Mouse (Mus musculus): Measurements from ENCODE around the gene Tex35. TPM values are rescaled to one million over a fixed set of nuclear protein-coding genes. Genes with fewer than 3 reads are reported as not detected.

Gene Tex35
- polyA plus RNA-seq, 1 experiment, result not detected

DNA sequence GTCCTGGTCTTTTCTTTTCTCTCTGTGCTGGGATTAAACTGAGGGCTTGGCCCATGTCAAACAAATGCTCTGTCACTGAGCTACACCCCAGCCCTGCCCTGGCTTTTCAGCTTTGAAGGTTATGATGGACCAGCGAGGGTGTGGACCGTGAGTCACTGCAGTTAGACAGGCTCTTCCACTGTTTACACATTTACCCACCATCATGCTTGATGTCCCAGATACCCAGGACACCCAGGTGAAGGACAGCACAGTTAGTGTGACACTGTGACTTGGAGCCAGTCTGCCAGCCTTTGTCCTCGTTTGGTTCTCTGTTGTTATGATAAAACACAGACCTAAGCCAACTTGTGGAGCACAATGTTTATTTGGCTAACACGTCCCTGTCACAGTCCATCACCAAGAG, 34.9 kb downstream of the Tex35 start:
- Histone ChIP-seq H3K27ac (replicated peaks; ENCODE audit: low read depth, low read length) (no peak overlapping the region), H3K4me1 (ENCODE audit: control insufficient read depth, insufficient read depth, insufficient read length, low read length) (no peaks in the 10 kb centered on the region), H3K4me3 (ENCODE audit: insufficient read depth, low read depth, low read length) (no peak overlapping the region)

DNA sequence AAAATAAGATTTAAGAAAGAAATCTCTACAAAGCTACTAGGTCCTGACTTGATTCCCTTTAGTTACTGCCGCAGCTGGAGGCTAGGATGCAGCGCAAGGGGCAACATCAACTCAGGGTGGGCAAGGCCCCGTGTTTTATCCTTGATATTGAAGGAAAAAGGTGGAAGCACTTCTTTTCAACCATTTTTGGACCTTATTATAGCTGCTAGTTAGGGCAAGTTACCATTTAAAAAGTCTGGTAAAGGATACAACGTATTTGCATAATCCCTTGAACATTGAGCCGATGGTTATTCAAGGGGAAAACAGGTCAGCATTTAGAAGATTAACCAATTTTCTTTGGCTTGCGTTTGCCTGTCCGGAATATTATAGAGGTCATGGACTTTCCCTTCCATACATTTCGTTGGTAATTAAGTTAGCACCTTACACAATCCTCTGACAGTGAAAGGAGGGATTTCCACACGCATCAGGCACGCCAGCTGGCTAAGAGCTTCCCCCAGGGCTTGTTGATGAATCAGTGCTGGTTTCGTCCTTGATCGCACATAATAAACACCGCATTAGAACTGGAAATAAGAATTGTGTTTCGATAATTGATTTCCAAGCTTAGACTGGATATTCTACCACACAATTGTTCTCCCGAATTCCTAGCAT, 39.2 kb downstream of the Tex35 start:
- Histone ChIP-seq H3K27ac (replicated peaks; ENCODE audit: low read depth, low read length) (no peak overlapping the region), H3K4me3 (ENCODE audit: insufficient read depth, low read depth, low read length) (no peak overlapping the region)

DNA sequence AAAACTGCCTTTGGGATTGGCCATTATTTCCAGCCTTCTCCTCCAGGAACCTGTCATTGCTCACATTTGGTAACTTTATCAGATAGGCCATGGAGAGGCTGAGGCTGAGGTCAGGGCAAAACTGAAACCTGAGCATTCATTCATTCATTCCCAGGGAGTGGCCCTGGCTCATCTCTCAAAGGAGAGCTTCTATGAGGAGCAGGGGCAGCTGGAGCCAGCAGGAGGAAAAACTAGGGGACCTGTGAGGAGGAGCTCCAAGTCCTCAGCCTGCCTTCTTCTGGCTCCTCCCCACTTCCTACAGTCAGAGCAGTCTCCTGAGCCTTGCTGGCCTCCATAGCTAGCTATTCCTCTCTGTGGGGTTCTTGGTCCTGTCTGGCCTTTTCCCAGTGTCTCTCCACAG, 40.2 kb downstream of the Tex35 start:
- H3K4me3 ChIP-seq (ENCODE audit: insufficient read depth, low read depth, low read length), result no peak overlapping the region
- H3K27ac ChIP-seq (replicated peaks; ENCODE audit: low read depth, low read length), result no peak overlapping the region
- no peaks in the 10 kb centered on the region for H3K4me1 ChIP-seq (ENCODE audit: control insufficient read depth, insufficient read depth, insufficient read length, low read length)

More for the DNA sequence above, 39.2 kb downstream of the Tex35 start:
- no peaks in the 10 kb centered on the region for H3K4me1 ChIP-seq (ENCODE audit: control insufficient read depth, insufficient read depth, insufficient read length, low read length)

DNA sequence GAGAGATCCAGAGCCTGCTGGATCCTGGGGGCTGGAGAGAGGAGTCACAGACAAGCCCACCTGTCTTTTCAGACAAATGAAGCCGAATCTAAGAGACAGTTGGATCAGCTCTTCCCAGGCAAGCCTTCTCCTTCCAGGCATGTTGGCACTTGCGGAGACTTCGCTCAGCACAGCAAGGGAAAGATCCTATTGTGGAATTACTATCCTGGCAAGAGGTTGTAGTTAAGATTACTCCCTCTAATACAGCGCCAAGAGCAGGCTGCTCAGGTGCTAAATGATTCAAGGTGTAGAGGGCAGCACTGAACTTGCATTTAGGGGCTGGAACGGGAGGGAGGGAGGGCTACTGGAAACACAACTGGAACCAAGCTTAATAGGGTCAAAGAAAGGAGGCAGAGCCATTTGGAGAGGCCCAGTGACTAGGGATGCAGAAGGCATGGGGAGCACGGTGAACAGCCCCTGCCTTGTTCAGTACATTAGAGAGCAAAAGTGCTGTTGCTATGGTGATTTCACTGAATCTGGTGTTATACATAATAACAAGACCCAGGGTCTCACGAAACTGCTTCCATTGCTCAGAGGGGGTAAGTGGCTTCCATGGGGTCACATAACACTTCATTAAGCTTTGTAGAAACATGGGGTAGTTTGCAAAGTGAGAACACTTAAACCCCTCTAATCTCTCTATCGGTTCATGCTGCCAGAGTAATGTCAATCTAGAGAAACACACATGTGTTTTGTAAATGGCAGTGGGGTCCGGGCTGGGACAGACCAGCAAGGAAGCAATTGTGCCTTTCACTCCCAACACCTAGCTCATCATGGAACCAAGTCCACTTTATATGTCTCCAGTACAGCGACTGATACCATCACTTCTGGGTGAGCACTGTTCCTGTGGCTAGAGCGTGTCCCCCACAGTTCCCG, 42.4 kb downstream of the Tex35 start:
- Histone ChIP-seq H3K27ac (replicated peaks; ENCODE audit: low read depth, low read length) (no peak overlapping the region), H3K4me3 (ENCODE audit: insufficient read depth, low read depth, low read length) (no peak overlapping the region), H3K4me1 (ENCODE audit: control insufficient read depth, insufficient read depth, insufficient read length, low read length) (no peaks in the 10 kb centered on the region)

DNA sequence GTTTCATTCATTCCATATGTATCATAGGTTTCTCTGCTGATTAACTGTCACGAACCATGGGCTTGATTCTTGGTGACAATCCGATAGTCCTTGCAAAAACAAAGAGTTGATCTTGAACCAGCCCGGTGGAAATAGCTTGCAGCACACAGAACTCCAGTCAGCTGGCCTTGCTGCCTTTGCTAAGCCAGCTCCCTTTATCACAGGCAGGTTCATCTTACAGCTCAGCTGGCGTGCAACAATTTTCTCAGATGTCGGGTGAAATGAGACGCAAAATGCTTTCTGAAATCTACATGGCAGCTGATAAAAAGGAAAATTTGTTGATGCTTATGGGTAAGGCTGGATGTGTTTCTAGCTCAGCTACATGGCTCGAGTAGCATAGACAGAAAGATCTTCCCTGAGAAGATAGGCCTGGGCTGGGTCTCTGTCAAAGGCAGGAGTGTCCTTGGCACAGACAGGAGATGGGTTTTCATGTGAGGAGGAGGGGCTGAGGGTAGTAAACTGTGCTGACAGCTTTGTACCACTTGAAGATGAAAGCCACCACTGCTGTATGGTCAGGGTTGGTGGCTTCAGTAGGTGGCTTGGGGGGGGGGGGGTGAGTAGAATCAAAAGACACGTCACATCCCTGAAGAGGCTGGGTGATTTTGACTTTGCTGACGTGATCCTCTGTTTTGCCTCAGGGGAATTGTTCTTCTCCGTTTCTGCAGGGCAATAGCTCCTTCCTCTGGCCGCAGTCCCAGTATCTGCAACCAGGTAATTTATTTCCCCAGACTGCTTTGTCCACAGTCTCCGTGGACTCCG, 45.0 kb downstream of the Tex35 start:
- H3K4me3 ChIP-seq (ENCODE audit: insufficient read depth, low read depth, low read length), result no peak overlapping the region
- H3K27ac ChIP-seq (replicated peaks; ENCODE audit: low read depth, low read length), result no peak overlapping the region
- no peaks in the 10 kb centered on the region for H3K4me1 ChIP-seq (ENCODE audit: control insufficient read depth, insufficient read depth, insufficient read length, low read length)

DNA sequence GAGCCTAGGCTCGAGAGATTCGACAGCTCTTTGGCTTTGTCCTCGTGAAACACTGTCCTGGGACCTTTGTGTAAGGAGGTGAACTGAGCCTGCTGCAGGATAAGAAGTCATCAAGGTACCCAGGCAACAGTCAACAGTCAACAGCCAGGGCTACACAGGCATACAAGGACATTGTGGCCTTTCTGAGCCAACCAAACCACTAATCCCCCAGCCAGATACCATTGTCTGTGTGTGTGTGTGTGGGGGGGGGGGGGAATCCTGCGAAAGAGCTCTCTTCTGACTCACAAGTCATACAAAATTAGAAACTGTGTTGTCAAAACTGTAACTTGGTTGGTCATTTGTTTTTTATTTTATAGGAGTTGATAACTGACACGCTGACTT, 46.0 kb downstream of the Tex35 start:
- no peaks in the 10 kb centered on the region for H3K4me1 ChIP-seq (ENCODE audit: control insufficient read depth, insufficient read depth, insufficient read length, low read length)
- H3K27ac ChIP-seq (replicated peaks; ENCODE audit: low read depth, low read length), result no peak overlapping the region
- H3K4me3 ChIP-seq (ENCODE audit: insufficient read depth, low read depth, low read length), result no peak overlapping the region

DNA sequence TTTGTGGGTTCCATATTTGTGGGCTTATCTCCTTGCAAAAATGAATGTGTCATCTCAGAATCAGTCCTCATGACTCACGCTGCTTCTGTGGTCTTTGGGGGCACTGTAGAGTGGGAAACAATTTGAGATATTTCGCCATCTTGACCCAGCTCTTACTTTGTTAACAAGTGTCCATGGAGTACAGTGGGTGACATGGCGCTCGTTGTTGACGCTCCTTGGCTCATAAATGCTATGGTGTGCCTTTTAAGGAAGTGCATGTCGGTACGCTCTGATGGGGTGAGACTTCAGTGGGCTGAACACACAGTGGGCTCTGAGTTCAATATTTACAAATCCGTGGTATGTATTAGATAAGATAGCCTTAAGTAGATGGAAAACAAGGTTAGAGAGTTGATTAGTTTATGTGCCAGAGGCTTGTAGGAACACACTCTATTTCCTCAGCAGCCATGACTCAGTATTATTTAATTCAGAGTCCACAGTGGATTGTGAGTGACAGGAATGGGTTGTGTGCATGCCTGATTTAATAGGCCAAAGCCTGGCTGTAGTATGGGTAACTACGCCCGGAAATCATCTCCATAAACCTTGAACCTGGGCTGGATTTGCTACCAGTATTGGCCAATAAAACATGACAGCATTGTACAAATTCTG, 46.6 kb downstream of the Tex35 start:
- no peaks in the 10 kb centered on the region for H3K4me1 ChIP-seq (ENCODE audit: control insufficient read depth, insufficient read depth, insufficient read length, low read length)
- no peak overlapping the region for H3K27ac ChIP-seq (replicated peaks; ENCODE audit: low read depth, low read length)
- H3K4me3 ChIP-seq (ENCODE audit: insufficient read depth, low read depth, low read length), result no peak overlapping the region

DNA sequence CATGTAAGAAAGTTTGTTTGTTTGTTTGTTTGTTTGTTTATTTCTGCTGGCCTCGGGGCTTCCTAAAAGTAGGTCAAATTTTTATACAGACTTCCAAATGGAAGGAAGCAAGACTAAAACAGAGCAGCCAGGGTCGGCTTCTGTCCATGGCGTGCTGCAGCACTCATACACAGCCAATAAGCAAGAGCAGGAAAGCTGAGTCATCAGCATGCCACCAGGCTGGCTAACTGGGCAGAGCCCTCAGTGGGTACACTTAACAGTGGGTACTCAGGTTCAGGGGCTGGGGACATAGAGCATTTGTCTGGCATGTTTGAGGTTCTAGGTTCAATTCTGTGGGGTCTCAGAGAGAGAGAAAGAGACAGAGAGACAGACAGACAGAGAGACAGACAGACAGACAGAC, 47.3 kb downstream of the Tex35 start:
- H3K4me1 ChIP-seq (ENCODE audit: control insufficient read depth, insufficient read depth, insufficient read length, low read length), result no peaks in the 10 kb centered on the region
- H3K4me3 ChIP-seq (ENCODE audit: insufficient read depth, low read depth, low read length), result no peak overlapping the region
- H3K27ac ChIP-seq (replicated peaks; ENCODE audit: low read depth, low read length), result no peak overlapping the region

DNA sequence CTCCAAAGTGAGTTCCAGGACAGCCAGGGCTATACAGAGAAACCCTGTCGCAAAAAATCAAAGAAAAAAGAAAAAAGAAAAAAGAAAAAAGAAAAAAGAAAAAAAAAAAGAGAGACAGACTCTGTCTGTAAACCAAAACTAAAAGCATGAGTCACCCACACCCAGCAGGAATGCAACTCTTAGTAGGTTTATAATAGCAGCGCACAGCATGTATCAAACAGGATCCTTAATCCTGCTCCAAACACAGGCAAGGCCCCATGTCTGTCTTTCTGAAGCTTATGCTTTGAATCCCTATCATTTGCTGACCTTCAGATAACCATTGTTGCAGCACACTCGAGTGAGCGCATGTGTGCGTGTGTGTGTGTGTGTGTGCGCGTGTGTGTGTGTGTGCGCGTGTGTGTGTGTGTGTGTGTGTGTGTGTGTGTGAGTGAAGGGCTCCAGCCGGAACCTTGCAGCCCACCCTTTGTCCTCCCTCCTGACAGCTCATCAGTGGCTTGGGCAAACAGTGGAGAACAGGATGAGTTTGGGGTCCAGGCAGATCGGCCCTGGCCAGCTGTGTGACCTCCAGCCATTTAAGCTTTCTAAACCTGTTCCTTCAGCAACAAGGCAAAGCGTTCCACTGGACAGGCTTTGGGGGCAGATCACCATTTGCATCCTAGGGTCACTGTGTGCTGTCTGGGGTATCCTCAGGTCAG, 47.9 kb downstream of the Tex35 start:
- Histone ChIP-seq H3K4me3 (ENCODE audit: insufficient read depth, low read depth, low read length) (no peak overlapping the region), H3K4me1 (ENCODE audit: control insufficient read depth, insufficient read depth, insufficient read length, low read length) (no peaks in the 10 kb centered on the region), H3K27ac (replicated peaks; ENCODE audit: low read depth, low read length) (no peak overlapping the region)

DNA sequence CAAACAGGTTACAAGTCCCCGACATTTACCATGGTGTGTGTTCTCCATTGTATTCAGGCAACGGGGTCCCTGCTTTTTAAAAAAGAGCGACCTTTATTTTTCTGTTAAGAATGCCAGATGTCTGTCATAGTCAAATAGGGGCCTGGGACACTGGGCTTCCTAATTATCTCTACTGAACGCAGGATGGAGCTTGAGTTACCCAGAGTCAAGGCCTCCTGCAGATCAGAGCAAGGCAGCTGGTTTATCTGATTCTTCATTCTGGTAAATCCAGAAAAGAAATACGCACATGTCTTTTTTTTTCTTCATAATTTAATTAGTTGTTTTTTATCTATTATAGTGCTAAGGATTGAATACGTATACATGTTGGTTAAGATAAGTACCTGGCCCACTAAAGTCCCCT, 52.6 kb downstream of the Tex35 start:
- H3K4me3 ChIP-seq (ENCODE audit: insufficient read depth, low read depth, low read length), result no peak overlapping the region
- H3K4me1 ChIP-seq (ENCODE audit: control insufficient read depth, insufficient read depth, insufficient read length, low read length), result no peaks in the 10 kb centered on the region
- no peak overlapping the region for H3K27ac ChIP-seq (replicated peaks; ENCODE audit: low read depth, low read length)

DNA sequence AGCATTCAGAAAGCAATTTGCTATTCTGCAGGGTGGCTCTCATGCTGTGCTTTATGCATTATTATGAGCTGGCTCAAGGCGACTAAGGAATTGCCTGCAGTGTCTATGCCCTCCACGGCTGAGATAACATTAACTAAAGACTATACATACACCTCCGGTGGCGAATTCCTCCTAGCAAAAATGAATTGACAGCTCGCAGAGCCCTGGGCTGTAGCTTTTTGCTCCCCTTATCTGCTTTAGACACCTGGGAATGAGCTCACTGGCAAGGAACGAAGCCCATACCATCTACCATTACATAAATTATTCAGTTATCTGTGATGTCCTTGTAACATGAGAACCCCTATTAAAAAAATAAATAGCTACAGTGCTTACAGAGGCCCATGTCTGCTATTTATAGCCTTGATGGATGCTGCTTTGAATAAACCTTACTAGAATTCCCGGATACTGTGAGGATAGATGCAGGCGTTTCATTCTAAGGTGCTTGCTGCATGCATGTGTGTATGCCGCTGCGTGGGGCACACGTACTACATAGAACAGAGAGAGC, 53.1 kb downstream of the Tex35 start:
- Histone ChIP-seq H3K4me3 (ENCODE audit: insufficient read depth, low read depth, low read length) (no peak overlapping the region), H3K27ac (replicated peaks; ENCODE audit: low read depth, low read length) (no peak overlapping the region), H3K4me1 (ENCODE audit: control insufficient read depth, insufficient read depth, insufficient read length, low read length) (no peaks in the 10 kb centered on the region)

DNA sequence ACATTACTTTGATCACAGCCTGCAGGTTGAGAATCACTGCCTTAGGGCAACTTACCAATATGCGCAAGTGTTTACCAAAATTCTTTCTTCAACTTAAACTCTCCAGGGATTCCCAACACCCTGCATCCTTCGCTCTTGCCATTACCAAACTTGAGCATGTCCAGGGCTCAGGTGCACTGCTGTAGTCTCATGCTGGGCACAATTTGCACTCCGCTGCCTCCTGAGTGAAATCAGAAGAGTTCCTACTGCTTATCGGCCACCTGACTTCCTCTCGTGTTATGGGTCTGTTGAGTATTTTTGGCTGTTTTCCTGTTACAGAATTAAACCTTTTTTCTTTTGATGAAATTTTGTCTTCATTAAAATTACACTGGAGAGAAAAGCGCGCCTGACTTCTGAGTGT, 53.8 kb downstream of the Tex35 start:
- Histone ChIP-seq H3K4me3 (ENCODE audit: insufficient read depth, low read depth, low read length) (no peak overlapping the region), H3K4me1 (ENCODE audit: control insufficient read depth, insufficient read depth, insufficient read length, low read length) (no peaks in the 10 kb centered on the region), H3K27ac (replicated peaks; ENCODE audit: low read depth, low read length) (no peak overlapping the region)

DNA sequence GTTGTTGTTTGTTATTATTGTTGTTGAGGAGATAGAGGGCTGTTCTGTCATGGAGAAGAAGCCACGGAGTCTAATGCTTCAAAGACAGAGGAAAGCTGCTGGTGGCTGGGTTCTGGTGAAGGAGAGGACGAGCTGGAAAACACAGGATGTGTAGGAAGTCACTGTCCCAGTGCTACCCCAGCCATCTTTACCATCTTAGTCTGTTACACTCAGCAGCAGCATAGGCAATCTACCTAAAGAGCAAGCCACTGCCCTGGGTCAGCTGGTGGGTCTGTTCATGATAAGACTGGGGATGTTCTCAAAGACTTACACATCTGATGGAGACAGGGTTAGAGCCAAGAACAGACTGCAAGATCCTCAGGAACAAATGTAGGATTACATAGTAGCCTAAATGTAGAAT, 58.6 kb downstream of the Tex35 start:
- Histone ChIP-seq H3K27ac (replicated peaks; ENCODE audit: low read depth, low read length) (no peak overlapping the region), H3K4me3 (ENCODE audit: insufficient read depth, low read depth, low read length) (no peak overlapping the region), H3K4me1 (ENCODE audit: control insufficient read depth, insufficient read depth, insufficient read length, low read length) (no peaks in the 10 kb centered on the region)
